Mouse (Mus musculus) layer of hippocampus, postnatal 10 days (tissue): ENCODE measurements around the gene Psmd3. TPM values are rescaled to one million over a fixed set of nuclear protein-coding genes. Genes with fewer than 3 reads are reported as not detected.

Source experiments
- DNase-seq, 2 experiments: peaks; one replicate each; pipeline ENCODE4 v3.0.0; 2021; ENCODE audit warnings: low spot score in 2 of 2
- total RNA-seq, 2 experiments: library from RNA; stranded (reverse); gene quantifications; 2 replicates each; pipeline ENCODE4 v1.2.3; 2021

The Psmd3 gene
- total RNA-seq, 2 experiments from 2014 or later, result 127 to 130 TPM

GRCm38 (mm10) chr11:98686976-98687375, 4.6 kb downstream of the Psmd3 start:
- DNase-seq, result no peak

GRCm38 (mm10) chr11:98688009-98688408, 5.7 kb downstream of the Psmd3 start:
- no peak for DNase-seq

DNA sequence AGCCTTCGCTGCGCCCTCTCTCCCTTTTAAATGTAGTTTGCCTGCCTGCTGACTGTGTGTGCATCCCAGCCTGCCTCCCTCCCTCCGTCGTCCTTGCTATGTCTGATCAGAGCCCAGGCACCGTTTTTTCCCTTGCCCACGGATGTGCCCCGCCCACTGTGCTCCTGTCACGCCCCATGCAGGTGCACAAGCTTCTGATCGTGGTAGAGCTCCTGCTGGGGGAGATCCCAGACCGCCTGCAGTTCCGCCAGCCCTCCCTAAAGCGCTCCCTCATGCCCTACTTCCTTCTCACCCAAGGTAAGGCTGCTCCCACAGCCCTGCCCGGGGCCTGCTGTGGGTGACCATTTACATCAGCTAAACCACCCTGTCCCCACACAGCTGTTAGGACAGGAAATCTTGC, 10.8 kb downstream of the Psmd3 start:
- no peak for DNase-seq

DNA sequence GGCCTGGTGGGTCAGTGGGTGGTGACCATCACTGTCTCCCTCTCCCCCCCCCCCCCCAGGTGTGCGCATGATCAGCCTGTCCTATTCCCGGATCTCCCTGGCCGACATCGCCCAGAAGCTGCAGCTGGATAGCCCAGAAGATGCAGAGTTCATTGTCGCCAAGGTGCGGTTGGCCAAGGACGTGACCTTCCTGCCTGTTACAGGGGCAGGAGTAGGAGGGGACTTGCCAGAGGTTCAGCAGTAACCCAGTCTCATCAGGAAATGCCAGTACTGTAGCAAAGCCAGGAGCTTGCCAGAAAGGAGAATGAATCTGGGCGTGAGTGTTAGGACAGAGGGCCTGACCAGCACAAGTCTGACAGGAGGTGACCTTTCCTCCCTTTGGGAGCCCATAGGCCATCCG, 11.4 kb downstream of the Psmd3 start:
- no peak for DNase-seq

GRCm38 (mm10) chr11:98694301-98694700, 11.9 kb downstream of the Psmd3 start:
- DNase-seq, result no peak

- no peak for DNase-seq
These were observed 13.1 kb downstream of the Psmd3 start for GRCm38 (mm10) chr11:98695408-98695807.

DNA sequence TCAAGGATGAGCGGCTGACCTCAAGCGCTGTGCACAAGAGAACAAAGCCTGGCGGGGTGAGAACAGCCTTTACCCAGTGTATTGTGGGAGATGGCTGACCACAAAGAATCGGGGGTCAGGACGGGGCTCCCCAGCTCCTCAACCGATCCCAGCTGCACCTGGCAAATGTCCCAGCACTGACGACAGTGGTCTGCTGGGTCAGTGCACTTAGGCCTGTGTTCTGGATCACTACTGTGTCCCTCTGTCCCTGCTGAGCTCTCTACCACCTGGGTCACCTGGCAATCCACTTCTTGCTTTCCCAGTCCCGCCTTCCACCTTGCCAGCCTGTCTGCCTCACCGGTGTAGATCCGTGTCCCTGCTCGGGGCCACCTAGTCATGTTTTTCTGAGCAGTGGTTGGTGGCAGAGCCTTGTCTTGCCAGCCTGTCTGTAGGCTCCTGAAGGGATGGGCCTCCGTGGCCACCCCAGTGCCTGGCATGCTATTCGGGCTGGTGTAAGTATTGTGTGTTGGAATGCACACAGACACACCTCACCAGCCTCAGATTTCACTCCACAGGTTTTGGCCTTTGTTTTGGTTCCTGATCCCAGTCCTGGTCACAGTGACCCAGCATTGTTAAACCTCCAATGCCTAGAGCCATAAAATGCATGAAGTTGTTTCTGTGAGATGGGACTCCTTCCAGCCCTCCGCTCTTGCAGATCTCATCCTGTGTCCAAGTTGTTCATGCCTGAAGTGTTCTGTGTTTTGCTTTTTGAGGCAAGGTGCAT, 14.3 kb downstream of the Psmd3 start:
- DNase-seq, result no peak

- no peak for DNase-seq
These were observed 14.9 kb downstream of the Psmd3 start for GRCm38 (mm10) chr11:98697225-98697624.

DNA sequence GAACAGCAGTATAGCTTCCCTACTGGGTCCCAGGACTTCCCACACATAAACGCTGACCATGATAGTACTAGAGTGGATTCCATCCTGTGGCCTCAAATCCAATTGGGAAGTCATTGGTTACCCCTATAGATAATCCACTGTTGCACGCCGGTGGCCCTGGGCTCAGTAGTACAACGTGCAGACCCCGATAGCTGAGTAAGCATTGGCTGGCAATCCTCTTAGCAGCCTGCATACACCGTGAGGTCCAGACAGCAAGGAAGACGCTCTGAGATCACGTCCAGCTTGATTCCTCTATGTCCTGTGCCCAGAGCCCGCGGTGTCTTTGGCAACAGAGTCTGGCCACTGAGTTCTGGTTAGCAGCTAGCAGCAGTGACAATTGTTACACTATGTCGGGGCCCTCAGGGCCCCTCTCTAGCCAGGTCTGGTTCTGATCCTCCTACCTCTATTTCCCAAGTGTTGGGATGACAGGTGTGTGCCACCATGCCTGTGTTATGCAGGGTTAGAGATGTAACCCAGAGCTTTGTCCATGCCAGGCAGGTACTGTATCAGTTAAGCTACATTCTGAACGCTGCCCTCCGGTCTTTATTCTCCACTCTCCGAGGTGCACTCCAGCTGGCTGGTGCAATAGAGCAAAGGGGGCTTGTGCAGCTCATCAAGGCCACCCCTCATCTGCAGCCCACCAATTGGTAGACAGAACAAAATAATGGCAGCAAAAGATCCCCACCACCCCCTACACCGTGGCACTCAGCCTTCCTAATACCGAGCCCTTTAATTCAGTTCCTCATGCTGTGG, 16.7 kb downstream of the Psmd3 start:
- no peak for DNase-seq

DNA sequence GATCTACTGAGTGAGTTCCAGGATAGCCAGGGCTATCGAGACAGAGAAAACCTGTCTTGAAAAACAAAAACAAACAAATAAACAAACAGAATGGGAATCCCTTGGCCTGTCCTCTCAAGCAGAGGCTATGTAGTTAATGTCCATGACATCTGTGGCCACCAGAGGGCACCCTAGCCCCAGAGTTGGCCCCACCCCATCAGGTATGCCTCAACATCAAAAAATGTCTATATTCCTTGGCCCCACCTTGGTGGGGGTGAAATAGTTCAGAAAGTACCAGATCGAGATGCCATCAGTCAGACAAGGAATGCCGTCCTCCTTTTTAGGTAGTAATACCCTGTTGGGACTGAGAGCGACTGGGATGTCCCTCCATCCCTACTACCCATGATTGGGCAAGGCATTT, 17.6 kb downstream of the Psmd3 start:
- peak; percentile 79 to 86 for DNase-seq

- no peak for DNase-seq
These were observed 18.9 kb downstream of the Psmd3 start, which contains the start of gene Csf3 for GRCm38 (mm10) chr11:98701213-98701670. Gene Csf3, plus strand, starts transcription at chr11:98701263.

DNA sequence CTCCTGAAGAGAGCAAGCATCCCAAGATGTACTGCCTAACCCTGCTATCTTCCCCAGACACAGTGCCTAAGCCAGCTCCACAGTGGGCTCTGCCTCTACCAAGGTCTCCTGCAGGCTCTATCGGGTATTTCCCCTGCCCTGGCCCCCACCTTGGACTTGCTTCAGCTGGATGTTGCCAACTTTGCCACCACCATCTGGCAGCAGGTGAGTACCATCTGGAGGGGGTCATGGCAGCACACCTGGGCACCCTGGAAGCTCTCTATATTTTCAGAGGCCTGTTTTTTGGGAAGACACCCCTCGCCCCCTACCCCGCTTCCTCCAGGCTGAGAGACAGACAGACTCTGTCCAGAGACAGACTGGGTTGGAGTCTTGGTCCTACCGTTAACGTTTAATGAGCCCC, 20.0 kb downstream of the Psmd3 start:
- no peak for DNase-seq

GRCm38 (mm10) chr11:98705021-98705420, 22.7 kb downstream of the Psmd3 start:
- DNase-seq, result no peak

DNA sequence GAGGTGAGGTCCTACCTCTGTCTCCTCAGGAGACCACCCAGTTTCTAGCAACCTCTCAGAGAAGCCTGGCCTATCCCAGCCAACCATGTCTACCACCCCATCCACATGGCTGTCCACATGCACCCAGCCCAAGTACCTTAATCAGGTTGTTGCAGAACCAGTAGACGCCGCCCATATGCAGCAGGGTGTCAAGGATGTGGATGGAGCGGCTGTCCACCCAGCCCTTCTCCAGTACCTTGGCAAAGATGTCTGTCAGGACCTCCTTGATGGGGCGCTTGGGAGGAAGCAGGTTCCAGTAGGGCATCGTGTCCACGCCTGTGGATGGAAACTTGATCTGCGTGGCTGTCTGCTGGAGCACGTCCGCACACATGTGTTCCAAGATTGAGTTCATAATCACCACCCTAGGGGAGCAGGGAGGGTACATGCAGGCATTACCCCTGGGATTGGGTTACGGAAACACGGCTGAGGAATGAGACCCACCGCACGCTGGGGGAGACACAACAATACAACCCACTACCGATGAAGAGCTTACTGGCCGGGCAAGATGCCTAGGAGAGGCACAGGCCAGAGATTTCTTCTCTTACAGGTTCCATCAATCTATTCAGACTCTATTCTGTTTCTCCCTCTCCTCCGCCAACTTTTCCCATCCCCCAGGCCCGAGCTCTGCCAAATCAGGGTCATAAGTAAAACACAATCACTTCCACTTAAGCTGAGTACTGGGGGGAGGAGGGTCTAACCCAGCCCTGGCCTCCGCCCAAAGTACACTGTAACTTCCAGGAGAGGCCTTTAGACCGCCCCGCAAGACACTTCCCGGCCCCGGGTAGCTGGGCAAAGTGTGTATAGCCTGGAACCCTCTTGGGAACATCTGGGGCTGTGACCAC, 25.3 kb downstream of the Psmd3 start:
- no peak for DNase-seq

DNA sequence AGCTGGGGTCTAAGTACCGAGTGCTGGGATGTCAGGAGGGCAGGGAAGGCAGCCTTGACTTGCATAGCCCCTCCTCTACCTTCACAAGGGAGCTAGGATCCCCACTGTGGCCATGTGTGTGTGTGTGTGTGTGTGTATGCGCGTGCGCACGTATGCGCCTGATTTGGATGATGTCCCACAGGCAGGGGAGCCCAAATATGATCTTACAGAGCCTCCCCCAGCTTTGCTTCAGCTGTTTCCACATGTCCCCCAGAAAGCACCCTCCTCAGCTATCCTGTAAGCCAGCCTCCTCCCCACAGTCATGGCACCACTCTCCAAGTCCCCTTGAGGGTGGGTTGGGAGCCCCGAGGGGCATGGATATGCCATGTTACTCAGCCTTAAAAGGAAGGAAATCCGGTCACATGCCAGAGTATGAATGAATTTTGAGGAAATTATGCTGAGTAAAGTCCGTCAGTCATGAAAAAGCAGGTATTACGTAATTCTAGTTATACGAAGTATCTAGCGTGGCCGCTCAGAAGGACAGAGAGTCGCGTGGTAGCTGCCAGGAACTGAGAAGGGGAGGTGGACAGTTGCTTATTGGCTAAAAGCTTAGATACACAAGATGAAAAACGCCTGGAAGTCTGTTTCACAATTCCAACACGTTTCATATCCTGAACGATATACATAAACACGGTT, 26.1 kb downstream of the Psmd3 start:
- DNase-seq, result no peak

GRCm38 (mm10) chr11:98709001-98709741, 26.8 kb downstream of the Psmd3 start:
- DNase-seq, result no peak

DNA sequence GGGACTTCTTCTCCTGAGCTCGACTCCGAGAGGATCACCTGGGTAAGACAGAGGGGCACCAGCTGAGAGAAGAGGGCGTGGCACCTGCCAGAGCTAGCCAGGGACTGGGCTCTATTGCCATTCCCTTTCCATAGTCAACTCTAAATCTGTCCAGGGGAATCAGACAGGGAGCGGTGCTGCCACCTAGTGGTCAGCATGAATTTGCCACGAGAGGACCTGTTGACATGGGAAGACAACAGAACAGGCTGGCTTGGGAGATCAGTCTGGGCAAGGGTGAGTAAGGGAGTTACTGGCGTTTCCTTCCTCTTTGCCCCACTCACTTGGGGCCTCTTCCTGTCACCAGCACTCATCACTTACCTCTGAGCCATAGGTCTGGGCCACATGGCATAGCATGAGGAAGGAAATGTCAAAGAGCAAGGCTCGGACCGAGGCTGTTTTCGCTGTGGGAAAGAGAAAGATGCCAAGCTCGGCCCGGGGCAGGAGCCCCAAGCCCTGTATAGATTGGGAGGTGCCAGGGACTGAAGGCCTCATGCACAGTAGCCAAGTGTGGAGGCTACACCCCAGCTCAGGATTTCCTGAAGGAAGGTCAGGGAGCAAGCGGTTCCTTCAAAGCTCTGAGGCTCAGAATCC, 28.2 kb downstream of the Psmd3 start:
- DNase-seq, result peak; percentile 87 to 90

DNA sequence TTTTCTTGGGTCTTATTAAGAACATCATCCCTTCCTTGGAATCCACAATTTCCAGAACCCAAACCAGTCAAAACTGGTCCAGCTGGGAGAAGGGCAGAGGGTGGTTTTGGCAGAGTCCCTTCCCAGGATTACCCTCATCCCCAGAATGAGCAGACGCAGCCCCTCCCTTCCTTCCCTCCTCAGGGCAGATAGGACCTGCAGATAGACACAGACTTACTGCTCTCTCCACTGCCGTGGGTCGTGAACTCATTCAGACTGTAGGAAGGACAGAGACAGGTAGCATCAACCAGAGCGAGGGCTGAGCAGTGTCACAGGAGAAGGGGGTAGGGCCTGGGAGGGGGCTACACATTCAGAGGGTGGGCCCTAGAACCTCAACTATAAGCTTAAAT, 28.7 kb downstream of the Psmd3 start:
- DNase-seq, result no peak

DNA sequence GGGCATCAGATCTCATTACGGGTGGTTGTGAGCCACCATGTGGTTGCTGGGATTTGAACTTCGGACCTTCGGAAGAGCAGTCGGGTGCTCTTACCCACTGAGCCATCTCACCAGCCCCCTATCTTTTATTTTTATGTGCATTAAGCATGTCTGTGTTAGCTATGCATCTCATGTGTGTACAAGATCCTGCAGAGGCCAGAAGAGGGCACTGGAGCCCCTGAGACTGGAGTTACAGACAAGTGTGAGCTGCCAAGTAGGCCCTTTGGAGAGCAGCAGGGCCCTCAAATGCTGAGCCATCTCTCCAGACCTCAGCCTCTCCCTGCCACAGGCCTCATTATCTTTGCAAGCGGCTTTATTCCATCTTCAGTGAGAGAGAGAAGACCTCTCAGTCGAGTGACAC, 29.7 kb downstream of the Psmd3 start:
- peak in 1 of 2 experiments; percentile 54 for DNase-seq

DNA sequence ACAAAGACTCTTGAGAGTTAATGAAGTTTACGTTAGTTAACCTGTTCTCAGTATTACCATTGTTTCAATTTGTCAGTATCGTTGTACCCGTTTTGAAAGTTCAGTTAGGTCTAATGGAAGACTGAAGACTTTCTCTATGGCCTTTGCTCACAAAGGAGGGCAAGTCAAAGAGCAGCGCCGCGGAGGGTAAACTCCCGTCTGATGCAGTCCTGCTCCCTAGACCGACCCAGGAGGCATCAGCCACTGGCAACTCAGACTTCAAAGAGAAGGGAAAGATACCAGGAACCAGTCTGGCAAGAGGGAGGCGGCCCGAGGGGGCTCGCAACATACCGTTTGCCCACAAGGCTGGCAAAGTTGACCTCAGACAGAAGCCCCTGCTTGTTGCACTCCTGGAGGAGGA, 31.3 kb downstream of the Psmd3 start:
- no peak for DNase-seq
